Mouse (Mus musculus): ENCODE measurements at regions not wholly inside any gene's neighbourhood (a gene's known extent, or its start where the extent isn't known, plus 50 kb on each side); places are given as distances from the start of the nearest gene placed in this dataset.

DNA sequence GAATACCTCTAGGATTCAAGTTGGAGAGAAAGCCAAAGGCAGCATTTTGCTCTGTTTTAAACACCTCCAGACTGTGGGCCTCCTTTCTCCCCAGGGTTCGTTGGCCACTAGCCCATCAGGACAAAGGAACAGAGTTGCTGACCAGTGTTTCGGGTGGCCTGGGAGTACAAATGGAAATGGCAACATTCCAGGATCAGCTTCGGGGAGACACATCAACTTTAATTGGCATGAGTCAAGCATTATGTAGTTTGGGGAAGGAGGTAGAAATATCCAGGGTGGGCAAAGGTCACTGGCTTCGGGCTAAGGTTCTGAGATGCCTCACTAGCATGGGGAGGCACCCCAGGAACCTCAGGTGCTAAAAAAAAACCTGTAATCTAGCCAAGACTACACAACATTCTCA is 194.3 kb upstream of the Zpld1 start:
- TF ChIP-seq CTCF (IDR thresholded peaks at IDR 0.05; ENCODE audit: low read depth, low read length) (no peak), GATA1 (IDR thresholded peaks at IDR 0.05; ENCODE audit: borderline replicate concordance, low read length) (no peak)
